Mouse (Mus musculus) hindlimb bud, embryonic 11.5 days (tissue): Measurements from ENCODE around the gene Lnx2.

Experiments used
- DNase-seq: peaks from one replicate; pipeline ENCODE4 v3.0.0-alpha.2; 2012; ENCODE audit warnings: low read depth, low spot score; ENCODE audit errors: extremely low spot score

Lnx2 gene

GRCm38 (mm10) chr5:147021546-147022265 lies 54.7 kb downstream of the Lnx2 start:
- DNase-seq, result no peak

- no peak for DNase-seq
These were observed 55.8 kb downstream of the Lnx2 start for GRCm38 (mm10) chr5:147020579-147020978.

DNA sequence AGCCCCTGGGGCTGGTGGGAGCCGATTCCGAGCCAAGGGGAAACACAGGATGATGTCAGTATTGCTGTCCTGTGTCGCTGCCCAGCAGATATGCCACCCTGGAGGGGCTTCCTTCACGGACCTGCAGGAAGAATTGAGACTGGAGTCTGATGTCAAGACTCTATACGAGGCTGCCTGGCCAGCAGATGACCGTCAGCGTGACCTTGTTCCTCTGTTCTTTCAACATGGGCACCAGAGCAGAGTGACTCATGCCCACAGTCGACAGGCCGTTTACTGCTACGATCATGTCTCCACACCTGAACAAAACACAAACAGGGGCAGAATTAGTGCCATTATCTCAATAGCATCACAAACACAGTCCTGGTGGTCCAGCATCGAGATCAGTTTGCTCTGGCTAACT lies 57.6 kb downstream of the Lnx2 start:
- DNase-seq, result no peak

DNA sequence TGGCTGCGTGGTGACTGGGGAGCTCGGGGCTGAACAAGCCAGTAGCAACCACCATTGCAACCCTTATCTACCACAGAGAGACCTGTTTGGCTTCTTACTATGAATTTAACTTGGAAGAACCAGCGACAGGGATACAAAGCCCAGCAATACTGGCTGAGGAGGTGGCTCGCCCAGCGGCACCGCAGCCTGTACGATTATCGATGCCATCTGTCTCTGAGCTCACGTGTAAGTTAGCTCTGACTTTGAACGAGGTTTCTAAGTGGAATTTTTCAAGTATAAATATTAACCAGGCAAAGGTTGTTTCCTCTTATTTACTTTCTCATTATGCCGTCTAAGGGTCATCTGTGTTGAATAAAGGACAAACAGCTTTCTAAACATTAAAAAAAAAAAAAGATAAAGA lies 58.9 kb downstream of the Lnx2 start:
- DNase-seq, result no peak

GRCm38 (mm10) chr5:147016622-147017021 lies 59.8 kb downstream of the Lnx2 start:
- no peak for DNase-seq

DNA sequence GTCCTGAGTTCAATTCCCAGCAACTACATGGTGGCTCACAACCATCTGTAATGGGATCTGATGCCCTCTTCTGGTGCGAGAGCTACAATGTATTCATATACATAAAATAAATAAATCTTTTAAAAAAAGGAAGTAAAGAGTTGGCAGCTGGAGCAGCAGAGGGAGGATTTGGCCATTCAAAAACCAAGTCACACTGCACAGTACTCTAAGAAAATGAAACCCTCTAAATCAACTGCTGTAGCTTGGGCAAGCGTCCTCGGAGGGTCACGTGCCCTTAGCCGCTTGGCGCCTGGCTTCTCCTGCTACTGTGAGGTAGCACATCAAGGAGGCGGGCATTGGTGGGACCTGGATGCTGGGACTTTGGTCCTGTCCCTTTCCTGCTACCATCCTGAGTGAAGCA lies 61.2 kb downstream of the Lnx2 start:
- DNase-seq, result no peak

GRCm38 (mm10) chr5:147013845-147014244 lies 62.5 kb downstream of the Lnx2 start:
- DNase-seq, result no peak

GRCm38 (mm10) chr5:147011333-147011732 lies 65.1 kb downstream of the Lnx2 start:
- DNase-seq, result no peak

- no peak for DNase-seq
These were observed 73.1 kb downstream of the Lnx2 start for GRCm38 (mm10) chr5:147003303-147003702.

DNA sequence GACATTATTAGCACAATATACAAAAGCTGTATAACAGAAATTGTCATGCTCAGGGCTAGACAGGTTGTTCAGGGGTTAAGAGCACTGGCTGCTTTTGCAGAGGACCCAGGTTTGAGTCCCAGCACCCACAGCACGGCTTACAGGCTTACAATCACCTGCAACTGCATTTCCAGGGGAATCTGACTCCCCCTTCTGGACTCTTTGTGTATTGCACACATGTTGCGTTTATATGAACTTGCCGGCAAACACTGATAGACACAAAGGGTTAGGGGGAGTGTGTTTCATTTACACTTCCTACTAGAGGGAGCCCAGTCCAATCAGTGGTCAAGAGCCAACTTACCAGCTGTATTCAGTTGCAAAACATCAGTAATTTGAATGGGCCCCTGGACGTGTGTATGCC lies 75.1 kb downstream of the Lnx2 start:
- DNase-seq, result no peak

GRCm38 (mm10) chr5:146998802-146999201 lies 77.6 kb downstream of the Lnx2 start:
- DNase-seq, result no peak

- DNase-seq, result no peak
These were observed 79.6 kb downstream of the Lnx2 start for GRCm38 (mm10) chr5:146996812-146997211.

DNA sequence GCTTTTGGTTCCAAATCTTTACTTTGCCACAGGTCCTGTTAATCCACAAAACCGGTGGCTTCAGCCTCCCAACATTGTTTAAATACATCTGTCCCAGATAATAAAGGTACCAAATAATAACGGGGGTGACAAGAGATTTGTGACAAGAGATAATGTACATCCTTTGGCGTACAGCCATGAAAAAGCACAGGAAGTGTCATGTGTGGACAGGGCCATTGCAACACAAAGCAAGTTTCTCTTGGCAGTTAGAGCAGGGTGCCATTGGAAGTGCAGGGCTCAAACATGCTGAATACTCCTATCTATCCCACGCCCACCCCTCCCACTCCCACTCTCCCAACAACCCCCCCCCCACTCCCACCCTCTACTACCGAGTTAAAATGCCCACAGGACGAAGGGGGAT lies 81.4 kb downstream of the Lnx2 start:
- no peak for DNase-seq

DNA sequence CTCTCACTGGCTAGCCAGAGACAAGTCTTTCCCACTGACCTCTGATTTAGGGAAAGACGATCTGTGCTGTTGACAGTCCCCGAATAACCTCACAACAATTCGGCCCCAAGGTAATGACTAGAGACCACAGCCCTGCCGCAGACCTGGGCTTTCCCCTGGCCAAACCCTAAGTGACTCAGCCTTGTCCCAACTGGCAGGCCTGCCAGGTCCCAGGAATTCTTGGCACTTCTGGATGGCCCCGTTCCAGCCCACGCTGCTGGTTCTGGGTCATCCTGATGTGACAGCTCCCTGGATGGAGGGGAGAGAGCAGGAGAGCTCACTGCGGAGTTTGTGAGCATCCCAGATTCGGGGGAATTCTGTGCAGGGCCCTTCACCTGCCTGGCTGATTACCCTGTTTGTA lies 82.9 kb downstream of the Lnx2 start:
- no peak for DNase-seq

GRCm38 (mm10) chr5:146989051-146989450 lies 87.3 kb downstream of the Lnx2 start:
- DNase-seq, result no peak

DNA sequence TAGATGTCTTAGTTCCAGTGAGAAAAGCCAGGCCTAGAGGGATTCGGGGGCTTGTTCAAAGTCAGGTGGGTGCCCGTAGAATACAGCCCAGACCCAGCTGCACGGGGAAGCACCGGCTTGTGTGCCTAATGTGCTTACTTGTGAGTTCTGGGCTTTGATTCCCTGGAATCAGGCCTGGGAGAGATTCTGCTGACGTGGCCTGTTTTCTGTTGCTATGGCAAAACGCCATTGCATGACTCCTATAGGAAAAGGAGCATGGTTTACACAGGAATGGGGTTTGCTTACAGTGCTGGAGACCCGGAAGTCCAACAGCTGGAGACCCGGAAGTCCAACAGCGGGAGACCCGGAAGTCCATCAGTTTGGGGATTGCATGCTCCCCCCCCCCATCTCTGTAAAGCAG lies 88.8 kb downstream of the Lnx2 start:
- DNase-seq, result no peak

DNA sequence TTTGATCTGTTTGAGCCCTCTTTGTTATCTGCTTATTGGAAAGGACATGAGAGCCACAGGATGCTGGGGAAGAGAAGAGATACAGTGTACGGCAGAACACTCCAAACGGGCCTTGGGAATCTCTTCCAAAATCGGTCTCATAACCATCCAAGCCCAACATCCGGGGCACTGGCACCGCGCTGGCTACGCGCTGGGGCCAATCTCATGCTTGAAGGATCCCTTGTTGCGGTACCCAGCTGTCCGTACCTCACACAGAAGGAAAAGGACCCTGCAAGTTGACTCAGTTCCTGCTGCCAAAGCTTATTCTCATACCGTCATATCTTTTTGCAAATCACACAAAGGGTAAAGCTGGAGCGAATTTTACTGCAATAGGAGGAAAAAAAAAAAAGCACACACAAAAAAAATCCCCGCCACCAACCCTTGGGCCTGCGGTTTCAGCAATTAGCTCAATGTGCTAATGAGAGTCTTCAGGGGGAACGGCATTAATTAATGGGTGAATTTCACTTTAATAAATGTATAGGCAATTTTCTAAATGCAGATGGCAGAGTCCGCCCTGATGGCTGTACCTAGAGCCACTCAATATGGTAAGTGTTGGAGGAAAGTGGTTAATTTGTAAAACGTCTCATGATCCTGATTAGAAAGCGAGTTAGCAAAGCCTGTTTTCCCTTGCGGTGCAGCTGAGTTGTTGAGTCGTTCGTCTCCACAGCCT lies 90.5 kb downstream of the Lnx2 start:
- no peak for DNase-seq

DNA sequence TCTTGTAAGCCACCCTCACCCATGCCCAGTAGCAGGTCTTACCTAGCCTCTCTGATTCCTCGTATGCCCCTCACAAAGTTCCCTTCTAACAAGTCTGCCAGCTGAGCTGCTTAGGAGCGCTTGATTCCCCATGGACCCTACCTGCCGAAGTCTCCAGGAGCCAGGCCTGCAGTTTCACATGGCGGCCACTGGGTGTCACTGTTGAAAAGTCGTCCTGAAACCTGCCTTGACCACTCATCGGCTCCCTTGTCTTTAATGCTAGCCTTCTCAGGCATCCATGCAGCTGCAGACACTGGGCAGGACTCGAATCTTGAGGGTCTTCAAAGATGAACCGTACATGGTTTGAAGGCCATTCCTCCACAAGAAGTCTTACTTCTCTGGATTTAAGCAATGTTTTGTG lies 93.2 kb downstream of the Lnx2 start:
- DNase-seq, result no peak

GRCm38 (mm10) chr5:146981376-146981775 lies 95.0 kb downstream of the Lnx2 start:
- no peak for DNase-seq

GRCm38 (mm10) chr5:146974781-146975123 lies 101.6 kb downstream of the Lnx2 start:
- no peak for DNase-seq

DNA sequence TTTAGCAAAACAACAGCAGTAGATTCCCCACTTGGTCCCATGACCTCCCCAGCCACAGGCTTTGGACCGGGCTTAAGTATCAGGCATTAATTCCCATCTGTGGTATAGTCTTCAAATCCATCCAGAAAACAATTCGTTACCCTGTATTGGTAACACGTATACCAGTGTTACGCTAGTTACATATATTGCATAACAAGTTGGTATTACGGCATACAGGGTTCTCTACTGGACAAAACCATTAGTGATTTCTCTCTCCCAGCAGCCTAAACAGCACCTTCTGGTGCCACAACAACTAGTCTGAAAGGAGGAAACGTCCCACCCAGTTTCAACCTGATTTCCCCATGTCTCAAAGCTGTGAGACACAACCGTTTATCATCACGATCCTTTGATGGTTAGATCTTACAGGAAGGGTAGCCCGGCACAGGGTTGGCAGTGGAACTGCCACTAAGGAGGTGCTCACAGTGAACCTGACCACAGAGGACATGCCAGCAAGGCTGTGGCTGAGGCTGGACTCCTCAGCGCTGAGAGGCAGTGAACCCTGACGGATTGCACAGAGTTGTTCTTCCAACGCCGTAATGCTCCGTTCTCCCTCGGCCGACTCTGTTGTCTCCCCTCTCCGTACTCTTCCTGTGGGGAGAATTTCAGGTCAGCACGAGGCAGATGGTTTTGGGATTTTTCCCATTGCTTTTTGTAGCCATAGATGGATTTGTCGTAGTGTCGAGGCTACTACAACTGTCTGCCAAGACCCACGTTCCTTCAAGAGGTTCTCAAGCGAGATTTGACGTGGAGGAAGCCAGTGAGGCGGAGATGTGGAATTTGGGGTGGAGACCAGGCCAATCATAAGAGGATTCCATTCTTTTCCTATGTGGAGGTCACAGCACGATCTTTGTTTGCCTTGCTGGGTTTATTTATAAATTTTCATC lies 102.3 kb downstream of the Lnx2 start:
- DNase-seq, result no peak

GRCm38 (mm10) chr5:146973353-146973752 lies 103.0 kb downstream of the Lnx2 start:
- no peak for DNase-seq
